Mouse (Mus musculus): ENCODE measurements around the gene Cyp8b1.

- no peak for TF ChIP-seq MAX (IDR thresholded peaks at IDR 0.05; ENCODE audit: low read depth)
- TF ChIP-seq USF1 (IDR thresholded peaks at IDR 0.05; ENCODE audit: low read depth): no peak
- no peak for TF ChIP-seq CEBPB (IDR thresholded peaks at IDR 0.05; ENCODE audit: insufficient read depth, poor library complexity, severe bottlenecking)
- TF ChIP-seq MYOD1 (IDR thresholded peaks at IDR 0.05; ENCODE audit: control insufficient read depth in 1 of 3, insufficient read length in 2 of 3, low read depth in 2 of 3): no peak
- TF ChIP-seq REST (IDR thresholded peaks at IDR 0.05; ENCODE audit: insufficient read depth, insufficient read length): no peak
- TF ChIP-seq E2F4 (IDR thresholded peaks at IDR 0.05; ENCODE audit: insufficient read depth): no peak
- no peak for TF ChIP-seq TCF3 (IDR thresholded peaks at IDR 0.05; ENCODE audit: insufficient read length, low read depth)
- no peak for TF ChIP-seq POLR2A (IDR thresholded peaks at IDR 0.05; ENCODE audit: insufficient read length, low read depth)
- TF ChIP-seq TCF12 (IDR thresholded peaks at IDR 0.05; ENCODE audit: insufficient read depth, poor library complexity, severe bottlenecking): no peak
- no peak for TF ChIP-seq POLR2AphosphoS2 (IDR thresholded peaks at IDR 0.05; ENCODE audit: insufficient read length, low read depth)
- no peak for TF ChIP-seq MYOG (IDR thresholded peaks at IDR 0.05; ENCODE audit: control insufficient read depth in 1 of 3, insufficient read depth in 1 of 3, insufficient read length in 2 of 3, low read depth in 2 of 3)
Measured at GRCm38 (mm10) chr9:121904946-121905345, 11.2 kb downstream of the Cyp8b1 start.
